Mouse (Mus musculus): ENCODE results near the gene Abhd16a. TPM values are rescaled to one million over a fixed set of nuclear protein-coding genes. Genes with fewer than 3 reads are reported as not detected.

The Abhd16a gene
- polyA plus RNA-seq, 1 experiment from 2014 or later, result 111 TPM

DNA sequence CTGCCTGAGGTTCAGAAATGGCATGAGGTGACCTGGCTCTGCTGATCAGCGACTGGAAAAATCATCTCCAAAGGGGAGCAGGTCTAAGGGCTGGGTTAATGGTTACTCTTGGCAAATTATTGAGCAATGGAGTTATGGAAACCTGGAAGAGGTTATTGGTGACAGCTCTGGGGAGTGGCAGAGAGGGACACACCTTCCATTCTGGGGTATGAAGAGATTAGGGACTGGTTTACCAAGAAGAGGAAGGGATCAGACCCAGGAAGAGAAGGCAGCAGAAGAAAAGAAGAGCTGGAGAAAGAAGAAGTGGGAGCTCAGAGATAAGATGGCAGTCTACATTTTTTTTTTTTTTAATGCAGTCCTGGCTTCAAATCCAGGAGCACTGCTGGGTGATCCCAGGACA, 41.4 kb upstream of the Abhd16a start:
- 38% methylated on average over 1 of the region's 1 CpGs for WGBS
- Histone ChIP-seq H3K9ac (replicated peaks; ENCODE audit: low read depth) (no peak overlapping the region; the same call in 1 of the 2 replicates), H3K36me3 (ENCODE audit: insufficient read depth, low read length) (peaks cover 1% of the 10 kb centered on the region; the same call in 1 of the 2 replicates), H3K4me2 (replicated peaks; ENCODE audit: low read depth, low read length) (peak overlapping the region; percentile 99), H3K9me3 (ENCODE audit: low read length) (no peaks in the 10 kb centered on the region), H3K4me1 (ENCODE audit: insufficient read depth, low read depth, low read length) (peaks cover 20% of the 10 kb centered on the region; the same call in 1 of the 2 replicates), H3K4me3 (ENCODE audit: low read depth, low read length) (no peak overlapping the region), H3K27ac (ENCODE audit: low read length) (peak overlapping the region; percentile 96), H3K27me3 (replicated peaks; ENCODE audit: insufficient read depth, low read length) (no peaks in the 10 kb centered on the region)
- ATAC-seq (no peak), DNase-seq (ENCODE audit: low spot score) (peak; percentile 46)
- TF ChIP-seq EP300 (IDR thresholded peaks at IDR 0.05) (no peak), CTCF (IDR thresholded peaks at IDR 0.05) (no peak)

DNA sequence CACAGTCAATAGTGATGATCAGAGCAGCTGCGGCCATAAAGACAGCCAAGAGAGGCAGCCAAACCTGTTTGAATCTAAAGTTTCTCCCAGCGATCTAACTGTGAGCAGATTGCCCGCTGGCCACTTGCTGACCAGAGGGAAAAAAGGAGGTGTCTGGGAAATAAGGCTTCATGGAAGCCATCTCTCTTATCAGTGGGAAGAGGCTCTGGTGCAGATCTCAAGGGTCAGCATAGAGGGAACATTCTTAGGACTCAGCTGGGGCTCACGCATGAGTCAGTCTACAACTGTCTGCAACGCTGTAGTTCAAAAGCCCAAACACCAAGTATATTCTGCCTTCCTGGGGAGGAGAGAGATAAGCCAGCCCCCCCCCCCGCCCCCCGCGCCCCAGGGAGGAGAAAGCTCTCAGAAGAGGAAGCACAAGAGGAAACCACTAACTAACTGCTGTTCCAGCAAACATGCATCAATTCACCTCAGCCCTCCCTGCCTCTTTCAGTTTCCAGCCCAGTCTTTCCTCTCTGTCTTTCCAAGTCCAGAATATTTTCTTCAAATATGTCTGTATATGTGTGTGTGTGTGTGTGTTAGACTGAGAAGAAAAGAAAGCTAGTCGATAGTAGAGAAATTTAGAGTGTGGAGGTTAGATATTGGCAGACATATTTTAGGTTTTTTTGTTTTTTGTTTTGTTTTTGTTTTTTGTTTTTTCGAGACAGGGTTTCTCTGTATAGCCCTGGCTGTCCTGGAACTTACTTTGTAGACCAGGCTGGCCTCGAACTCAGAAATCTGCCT, 40.7 kb upstream of the Abhd16a start:
- peak overlapping the region; percentile 99 for H3K4me2 ChIP-seq (replicated peaks; ENCODE audit: low read depth, low read length)
- H3K9ac ChIP-seq (replicated peaks; ENCODE audit: low read depth), result no peak overlapping the region
- no peak overlapping the region for H3K4me3 ChIP-seq (ENCODE audit: low read depth, low read length)
- H3K36me3 ChIP-seq (ENCODE audit: insufficient read depth, low read length), result peaks cover 8% of the 10 kb centered on the region; the same call in 1 of the 2 replicates
- H3K27me3 ChIP-seq (replicated peaks; ENCODE audit: insufficient read depth, low read length), result no peaks in the 10 kb centered on the region
- no peak for ATAC-seq
- no peaks in the 10 kb centered on the region for H3K9me3 ChIP-seq (ENCODE audit: low read length)
- peak; percentile 67 for DNase-seq (ENCODE audit: low spot score)
- peak overlapping the region; percentile 96 for H3K27ac ChIP-seq (ENCODE audit: low read length)
- peaks cover 20% of the 10 kb centered on the region; the same call in 1 of the 2 replicates for H3K4me1 ChIP-seq (ENCODE audit: insufficient read depth, low read depth, low read length)
- TF ChIP-seq EP300 (IDR thresholded peaks at IDR 0.05) (no peak), CTCF (IDR thresholded peaks at IDR 0.05) (no peak)
- 22% methylated on average over 11 of the region's 11 CpGs for WGBS

DNA sequence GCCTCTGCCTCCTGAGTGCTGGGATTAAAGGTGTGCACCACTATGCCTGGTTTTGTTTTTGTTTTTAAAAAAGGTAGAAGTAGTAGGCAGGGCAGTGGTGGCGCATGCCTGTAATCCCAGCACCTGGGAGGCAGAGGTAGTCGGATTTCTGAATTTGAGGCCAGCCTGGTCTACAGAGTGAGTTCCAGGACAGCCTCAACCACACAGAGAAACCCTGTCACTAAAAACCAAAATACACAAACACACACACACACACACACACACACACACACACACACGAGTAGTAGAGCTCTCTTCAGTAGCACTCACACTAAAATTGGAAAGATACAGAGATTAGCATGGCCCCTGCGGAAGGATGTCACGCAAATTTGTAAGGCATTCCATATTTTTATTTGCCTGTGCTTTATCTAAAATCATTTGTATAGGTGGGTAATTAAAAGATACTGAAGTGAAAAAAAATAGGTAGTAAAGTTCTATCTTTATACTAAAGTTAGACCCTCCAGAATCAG, 40.1 kb upstream of the Abhd16a start:
- 73% methylated on average over 5 of the region's 5 CpGs for WGBS
- H3K9me3 ChIP-seq (ENCODE audit: low read length), result no peaks in the 10 kb centered on the region
- H3K4me3 ChIP-seq (ENCODE audit: low read depth, low read length), result no peak overlapping the region

DNA sequence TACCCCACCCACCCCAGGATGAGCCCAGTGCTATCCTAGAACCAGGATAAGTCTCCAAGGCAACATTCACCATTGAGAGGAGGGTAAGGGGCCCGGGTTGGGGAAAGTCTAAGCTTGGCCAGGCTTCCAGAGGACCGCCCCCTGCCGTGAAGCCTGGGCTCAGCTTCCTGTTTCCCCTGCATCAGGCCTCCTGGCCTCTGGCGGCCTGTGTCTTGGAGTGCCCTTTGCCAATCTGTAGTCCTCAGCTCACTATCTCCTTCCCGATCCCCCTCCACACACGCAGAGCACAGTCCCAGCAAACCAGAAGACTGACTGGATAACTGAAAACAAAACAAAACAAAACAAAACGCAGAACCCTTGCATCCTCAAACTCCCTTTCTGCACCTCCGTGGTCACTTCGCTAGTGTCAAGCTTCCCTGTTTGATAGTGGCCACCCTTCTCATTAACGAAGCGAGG, 39.5 kb upstream of the Abhd16a start, which contains the start of gene Clic1:
Gene Clic1, plus strand, starts transcription at position 406 of the 456 bp plus-strand sequence.
- DNase-seq (ENCODE audit: low spot score) (peak; percentile 91), ATAC-seq (peak; percentile 8)
- Histone ChIP-seq H3K4me1 (ENCODE audit: insufficient read depth, low read depth, low read length) (peaks cover 20% of the 10 kb centered on the region; the same call in 1 of the 2 replicates), H3K4me2 (replicated peaks; ENCODE audit: low read depth, low read length) (peak within 1 kb of the TSS; percentile 83), H3K27ac (ENCODE audit: low read length) (peak within 1 kb of the TSS; percentile 96), H3K9ac (replicated peaks; ENCODE audit: low read depth) (peak within 1 kb of the TSS; percentile 90), H3K36me3 (ENCODE audit: insufficient read depth, low read length) (peaks cover 20% of the 10 kb centered on the region; the same call in 1 of the 2 replicates), H3K9me3 (ENCODE audit: low read length) (no peaks in the 10 kb centered on the region), H3K4me3 (ENCODE audit: low read depth, low read length) (peak within 1 kb of the TSS; percentile 65), H3K27me3 (replicated peaks; ENCODE audit: insufficient read depth, low read length) (no peaks in the 10 kb centered on the region)
- 2% methylated on average over 11 of the region's 11 CpGs for WGBS
- TF ChIP-seq EP300 (IDR thresholded peaks at IDR 0.05) (no peak), CTCF (IDR thresholded peaks at IDR 0.05) (peak; percentile 52)

More for the DNA sequence above, 40.1 kb upstream of the Abhd16a start:
- Histone ChIP-seq H3K9ac (replicated peaks; ENCODE audit: low read depth) (no peak overlapping the region), H3K27ac (ENCODE audit: low read length) (peak overlapping the region; percentile 96; the same call in 1 of the 2 replicates), H3K4me1 (ENCODE audit: insufficient read depth, low read depth, low read length) (peaks cover 20% of the 10 kb centered on the region; the same call in 1 of the 2 replicates), H3K4me2 (replicated peaks; ENCODE audit: low read depth, low read length) (peak overlapping the region; percentile 83), H3K27me3 (replicated peaks; ENCODE audit: insufficient read depth, low read length) (no peaks in the 10 kb centered on the region), H3K36me3 (ENCODE audit: insufficient read depth, low read length) (peaks cover 14% of the 10 kb centered on the region; the same call in 1 of the 2 replicates)
- TF ChIP-seq CTCF (IDR thresholded peaks at IDR 0.05) (no peak), EP300 (IDR thresholded peaks at IDR 0.05) (no peak)
- DNase-seq (ENCODE audit: low spot score) (no peak), ATAC-seq (no peak)

DNA sequence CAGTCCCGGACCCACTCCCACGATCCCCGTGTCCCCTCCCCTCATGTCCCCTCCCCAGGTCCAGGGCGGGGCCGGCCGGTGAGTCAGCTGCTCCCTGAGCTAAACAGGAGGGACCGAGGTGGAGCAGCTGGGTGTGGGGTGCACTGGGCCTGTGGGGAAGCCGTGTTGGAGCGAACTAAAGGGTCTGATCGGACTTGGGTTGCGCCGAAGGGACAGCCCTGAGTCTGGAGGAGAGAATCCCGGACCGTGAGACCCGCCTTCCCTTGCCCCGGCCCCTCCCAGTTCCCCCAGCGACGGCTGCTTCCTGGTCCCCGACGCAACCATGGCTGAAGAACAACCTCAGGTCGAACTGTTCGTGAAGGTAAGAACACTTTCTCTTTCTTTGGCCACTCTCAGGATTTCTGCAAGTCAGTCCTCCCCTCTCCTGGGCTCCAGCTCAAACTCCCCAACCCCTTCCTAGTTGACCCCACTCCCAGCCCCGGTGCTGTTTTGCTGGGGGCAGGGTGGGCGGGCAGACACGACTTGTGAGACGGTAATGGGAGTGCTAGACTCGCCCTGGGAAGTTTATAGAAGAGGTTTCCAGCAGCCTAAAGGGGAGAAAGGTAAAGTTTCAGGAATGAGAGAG, 38.8 kb upstream of the Abhd16a start:
- TF ChIP-seq EP300 (IDR thresholded peaks at IDR 0.05) (no peak), CTCF (IDR thresholded peaks at IDR 0.05) (no peak)
- under 1% methylated on average over 25 of the region's 27 CpGs for WGBS
- DNase-seq (ENCODE audit: low spot score) (peak; percentile 88), ATAC-seq (peak; percentile 21)
- Histone ChIP-seq H3K4me2 (replicated peaks; ENCODE audit: low read depth, low read length) (peak overlapping the region; percentile 83), H3K36me3 (ENCODE audit: insufficient read depth, low read length) (peaks cover 24% of the 10 kb centered on the region; the same call in 1 of the 2 replicates), H3K9me3 (ENCODE audit: low read length) (no peaks in the 10 kb centered on the region), H3K9ac (replicated peaks; ENCODE audit: low read depth) (peak overlapping the region; percentile 90), H3K4me3 (ENCODE audit: low read depth, low read length) (peak overlapping the region; percentile 65), H3K27me3 (replicated peaks; ENCODE audit: insufficient read depth, low read length) (no peaks in the 10 kb centered on the region), H3K4me1 (ENCODE audit: insufficient read depth, low read depth, low read length) (peaks cover 13% of the 10 kb centered on the region; the same call in 1 of the 2 replicates), H3K27ac (ENCODE audit: low read length) (peak overlapping the region; percentile 96)

Data from lung, postnatal 0 days (tissue).